Mouse (Mus musculus) central nervous system, embryonic 14 days (tissue): ENCODE measurements around the gene Kif9. TPM values are rescaled to one million over a fixed set of nuclear protein-coding genes. Genes with fewer than 3 reads are reported as not detected.

ENCODE experiments used
- polyA plus RNA-seq: library from polyadenylated mRNA; depleted of rRNA; stranded (reverse); fragments of >200 nt; gene quantifications from 2 replicates; pipeline ENCODE4 v1.2.3, GENCODE M21; 2012; rRNA removed

The Kif9 gene
- 3.0 and 3.1 TPM in 2 replicates for polyA plus RNA-seq

GRCm38 (mm10) chr9:110476124-110477091 lies at the start of gene Kif9, which contains the start of gene Klhl18:
Gene Kif9 (plus strand): TSS chr9:110476958.
Gene Klhl18 (minus strand): TSS chr9:110476694.

GRCm38 (mm10) chr9:110532538-110533291 lies 56.0 kb downstream of the Kif9 start, which contains the start of gene Setd2:
Gene Setd2 (plus strand): TSS chr9:110532597.

Other genes with a start within 250 kb of the Kif9 start
- 85.3 and 86.8 TPM in 2 replicates for gene Cspg5, start 233.2 kb upstream of the Kif9 start, polyA plus RNA-seq
- gene Elp6, start 171.8 kb upstream of the Kif9 start, polyA plus RNA-seq = 47.1 and 49.3 TPM in 2 replicates
- gene Scap, start 143.7 kb upstream of the Kif9 start, polyA plus RNA-seq = 30.4 and 36.7 TPM in 2 replicates
- gene Ptpn23, start 68.7 kb upstream of the Kif9 start, polyA plus RNA-seq = 38.1 and 48.7 TPM in 2 replicates
- gene Ngp, start 57.2 kb upstream of the Kif9 start, polyA plus RNA-seq = 0.85 and 0.98 TPM in 2 replicates
- 29.9 and 33.6 TPM in 2 replicates for gene Klhl18, start 264 bp upstream of the Kif9 start, polyA plus RNA-seq
- 90.3 and 92.1 TPM in 2 replicates for gene Setd2, start 55.6 kb downstream of the Kif9 start, polyA plus RNA-seq
- 27.8 and 30.0 TPM in 2 replicates for gene Nradd, start 147.5 kb downstream of the Kif9 start, polyA plus RNA-seq
- gene Nbeal2, start 177.2 kb downstream of the Kif9 start, polyA plus RNA-seq = 10.3 and 11.3 TPM in 2 replicates
- gene Ccdc12, start 179.5 kb downstream of the Kif9 start, polyA plus RNA-seq = 101 and 103 TPM in 2 replicates